Mouse (Mus musculus): Measurements from ENCODE around the gene Eno1. TPM values are rescaled to one million over a fixed set of nuclear protein-coding genes. Genes with fewer than 3 reads are reported as not detected.

Gene Eno1
- total RNA-seq, 2 experiments from 2014 or later = 410 TPM

DNA sequence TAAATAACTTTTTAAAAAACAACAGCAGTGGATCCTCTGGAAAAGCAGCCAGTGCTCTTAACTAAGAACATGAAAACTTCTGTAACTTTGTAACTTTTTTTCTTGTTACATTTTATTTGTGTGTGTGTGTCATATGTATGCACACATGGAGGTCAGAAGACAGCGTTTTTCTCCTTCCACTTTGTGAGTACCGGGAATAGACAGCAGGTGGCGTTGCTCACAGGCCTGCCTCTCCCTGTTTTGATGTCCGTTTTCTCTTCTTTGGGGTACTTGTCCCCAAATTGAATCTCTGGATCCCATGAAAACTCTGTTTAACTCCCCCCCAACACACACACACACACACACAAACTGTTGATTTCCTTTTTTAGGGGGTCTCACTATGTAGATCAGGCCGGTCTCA lies 22.6 kb upstream of the Eno1 start:
- Histone ChIP-seq H3K4me3 (no peak overlapping the region), H3K27ac (no peak overlapping the region)
- DNase-seq (ENCODE audit: extremely low spot score in 1 of 2, low spot score in 2 of 2) = no peak
- peak; percentile 33 for TF ChIP-seq CTCF (IDR thresholded peaks at IDR 0.05)
- intact Hi-C loops (cut with DNase I) = no loop called here

DNA sequence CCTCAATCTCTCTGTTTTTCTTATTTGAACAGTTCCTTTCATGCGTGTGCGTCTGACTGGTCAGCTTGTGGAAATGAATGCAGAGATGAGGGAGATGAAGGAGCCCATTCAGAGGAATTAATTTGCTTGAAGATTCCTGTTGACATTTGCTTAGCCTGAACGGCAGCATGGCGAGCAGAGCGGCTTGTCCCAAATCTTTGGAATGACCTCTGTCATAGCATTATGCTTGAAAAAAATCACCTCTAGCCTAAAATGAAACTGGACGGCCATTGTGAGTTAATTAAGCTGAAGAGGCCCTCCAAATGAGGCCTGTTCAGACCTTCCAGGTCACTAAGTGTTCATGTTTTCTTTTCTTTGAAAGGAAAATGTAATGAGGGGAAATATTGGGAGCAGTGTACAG lies 20.1 kb upstream of the Eno1 start:
- intact Hi-C loops (cut with DNase I) = no loop called here
- Histone ChIP-seq H3K4me3 (no peak overlapping the region), H3K27ac (no peak overlapping the region)
- DNase-seq (ENCODE audit: extremely low spot score in 1 of 2, low spot score in 2 of 2) = no peak
- no peak for TF ChIP-seq CTCF (IDR thresholded peaks at IDR 0.05)

DNA sequence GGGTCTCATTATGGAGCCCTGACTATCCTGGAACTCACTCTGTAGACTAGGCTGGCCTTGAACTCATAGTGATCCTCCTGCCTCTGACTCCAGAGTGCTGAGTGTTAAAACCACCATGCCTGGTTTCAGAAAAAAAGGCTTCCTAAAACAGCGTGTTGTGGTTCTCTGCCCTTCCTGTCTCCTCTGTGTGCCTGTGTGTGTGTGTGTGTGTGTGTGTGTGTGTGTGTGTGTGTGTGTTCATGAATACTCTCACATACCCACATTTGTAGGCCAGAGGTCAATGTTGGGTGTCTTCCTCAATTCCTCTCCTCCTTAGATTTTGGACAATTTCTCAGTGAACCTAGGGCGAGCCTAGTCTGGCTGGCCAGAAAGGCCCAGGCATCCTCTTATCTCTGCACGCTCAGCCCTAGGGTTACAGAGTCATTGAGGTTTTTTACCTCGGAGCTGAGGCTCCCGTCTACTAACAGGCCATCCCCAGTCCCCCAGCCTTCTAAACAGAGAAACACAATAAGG lies 19.4 kb upstream of the Eno1 start:
- H3K27ac ChIP-seq = no peak overlapping the region
- TF ChIP-seq CTCF (IDR thresholded peaks at IDR 0.05) = no peak
- no peak for DNase-seq (ENCODE audit: extremely low spot score in 1 of 2, low spot score in 2 of 2)
- intact Hi-C loops (cut with DNase I) = no loop called here
- H3K4me3 ChIP-seq = no peak overlapping the region

DNA sequence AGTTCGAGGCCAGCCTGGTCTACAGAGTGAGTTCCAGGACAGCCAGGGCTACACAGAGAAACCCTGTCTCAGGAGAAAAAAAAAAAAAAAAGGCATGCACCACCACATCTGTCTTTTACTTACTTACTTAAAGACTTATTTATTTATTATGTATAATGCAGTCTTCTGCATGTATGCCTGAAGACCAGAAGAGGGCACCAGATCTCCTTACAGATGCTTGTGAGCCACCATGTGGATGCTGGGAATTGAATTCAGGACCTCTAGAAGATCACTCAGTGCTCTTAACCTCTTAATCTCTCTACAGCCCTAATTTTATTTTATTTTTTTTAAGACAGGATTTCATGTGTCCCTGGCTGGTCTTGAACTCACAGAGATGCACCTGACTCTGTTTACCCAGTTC lies 18.6 kb upstream of the Eno1 start:
- DNase-seq (ENCODE audit: extremely low spot score in 1 of 2, low spot score in 2 of 2) = no peak
- Histone ChIP-seq H3K4me3 (no peak overlapping the region), H3K27ac (no peak overlapping the region)
- TF ChIP-seq CTCF (IDR thresholded peaks at IDR 0.05) = peak; percentile 34
- intact Hi-C loops (cut with DNase I) = loop anchor here (2.0 kb wide), 2 partner anchors 41 to 81 kb away; no protein-coding TSS in a partner anchor

DNA sequence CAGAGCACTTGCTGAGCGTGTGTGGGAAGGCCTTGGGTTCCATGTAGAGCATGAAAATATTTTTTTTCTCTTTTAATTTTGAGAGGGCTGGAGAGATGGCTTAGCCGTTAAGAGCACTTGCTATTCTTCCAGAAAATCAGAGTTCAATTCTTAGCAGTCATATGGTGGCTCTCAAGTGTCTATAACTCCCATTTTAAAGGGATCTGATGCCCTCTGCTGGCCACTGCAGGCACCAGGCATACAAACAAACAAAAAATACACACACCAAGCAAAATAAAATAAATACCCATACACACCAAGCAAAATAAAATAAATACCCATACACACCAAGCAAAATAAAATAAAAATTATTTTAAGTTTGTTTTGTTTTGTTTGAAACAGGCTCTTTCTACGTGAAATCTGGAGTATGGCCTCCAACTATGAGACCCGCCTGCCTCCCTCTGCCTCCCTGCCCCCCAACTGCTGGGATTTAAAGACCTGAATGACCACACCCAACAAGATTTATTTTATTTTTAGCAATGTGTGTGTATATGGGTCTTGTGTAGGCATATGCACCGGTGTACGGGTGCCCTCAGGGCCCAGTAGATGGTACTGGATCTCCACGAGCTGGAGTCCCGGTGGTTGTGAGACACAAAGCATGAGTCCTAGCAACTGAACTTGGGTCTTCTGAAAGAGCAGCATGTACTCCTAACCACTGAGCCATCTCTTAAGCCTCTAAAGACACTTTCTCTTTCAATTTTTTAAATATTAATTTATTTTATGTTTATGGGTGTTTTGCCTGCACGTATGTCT lies 16.8 kb upstream of the Eno1 start:
- intact Hi-C loops (cut with DNase I) = loop anchor here (2.0 to 10.0 kb wide), 3 partner anchors 43 to 185 kb away; no protein-coding TSS in a partner anchor
- peak in 1 of 2 experiments; percentile 58 for DNase-seq (ENCODE audit: extremely low spot score in 1 of 2, low spot score in 2 of 2)
- H3K4me3 ChIP-seq = no peak overlapping the region

DNA sequence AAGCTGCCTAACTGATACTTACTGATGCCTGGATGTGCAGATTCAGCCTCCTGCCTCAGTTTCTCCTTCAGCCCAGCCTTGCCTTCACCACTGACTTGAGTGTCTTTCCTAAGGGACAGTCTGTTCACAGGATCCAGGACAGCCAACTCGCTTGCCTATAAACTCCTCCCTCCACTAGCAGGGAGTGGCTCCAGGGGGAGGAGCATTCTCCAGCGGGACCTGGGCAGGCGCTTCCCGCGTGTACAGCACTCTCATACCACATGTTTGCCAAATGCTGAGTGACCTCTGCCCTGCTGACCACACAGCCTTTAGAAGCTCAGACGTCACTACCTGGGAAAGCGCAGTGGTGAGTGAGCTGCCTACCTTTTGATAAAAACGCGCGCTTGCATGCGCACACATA lies 15.9 kb upstream of the Eno1 start:
- intact Hi-C loops (cut with DNase I) = loop anchor here (10.0 kb wide), 1 partner anchor 186 kb away; no protein-coding TSS in a partner anchor
- H3K27ac ChIP-seq = no peak overlapping the region

More for the DNA sequence above, 16.8 kb upstream of the Eno1 start:
- peak; percentile 77 for TF ChIP-seq CTCF (IDR thresholded peaks at IDR 0.05)
- H3K27ac ChIP-seq = no peak overlapping the region

DNA sequence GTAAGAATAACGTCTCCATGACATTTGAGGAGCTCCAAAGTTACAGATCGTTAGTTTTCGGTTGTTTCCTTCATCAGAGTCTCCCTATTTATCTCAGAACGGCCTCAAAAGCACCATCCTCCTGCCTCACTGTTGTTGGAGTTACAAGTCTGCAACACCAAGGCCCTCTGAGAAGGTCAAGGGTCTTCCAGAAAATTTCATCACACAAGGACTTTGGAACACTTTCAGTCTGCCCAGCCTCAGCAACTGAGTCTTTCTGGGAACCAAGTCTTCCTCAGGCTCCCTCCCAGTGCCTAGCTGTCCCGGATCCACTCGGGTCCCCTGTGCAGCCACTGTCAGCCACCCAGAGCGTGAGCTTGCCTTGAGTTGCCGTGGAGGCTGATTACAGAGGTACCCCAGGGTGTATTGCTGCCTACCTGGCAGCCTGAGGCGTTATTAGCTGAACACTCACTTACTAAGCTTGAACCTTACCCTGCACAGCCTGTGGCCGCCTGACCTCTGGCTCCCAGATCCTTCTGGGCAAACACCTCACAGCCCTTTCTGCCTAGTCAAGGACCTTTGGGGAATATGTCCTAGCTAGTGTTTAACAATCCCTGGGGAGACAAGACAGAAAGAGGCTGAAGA lies 15.4 kb upstream of the Eno1 start:
- Histone ChIP-seq H3K27ac (no peak overlapping the region), H3K4me3 (no peak overlapping the region)
- no peak for DNase-seq (ENCODE audit: extremely low spot score in 1 of 2, low spot score in 2 of 2)
- TF ChIP-seq CTCF (IDR thresholded peaks at IDR 0.05) = no peak
- intact Hi-C loops (cut with DNase I) = loop anchor here (10.0 kb wide), 1 partner anchor 186 kb away; no protein-coding TSS in a partner anchor

More for the DNA sequence above, 15.9 kb upstream of the Eno1 start:
- TF ChIP-seq CTCF (IDR thresholded peaks at IDR 0.05) = no peak
- no peak overlapping the region for H3K4me3 ChIP-seq
- DNase-seq (ENCODE audit: extremely low spot score in 1 of 2, low spot score in 2 of 2) = no peak

DNA sequence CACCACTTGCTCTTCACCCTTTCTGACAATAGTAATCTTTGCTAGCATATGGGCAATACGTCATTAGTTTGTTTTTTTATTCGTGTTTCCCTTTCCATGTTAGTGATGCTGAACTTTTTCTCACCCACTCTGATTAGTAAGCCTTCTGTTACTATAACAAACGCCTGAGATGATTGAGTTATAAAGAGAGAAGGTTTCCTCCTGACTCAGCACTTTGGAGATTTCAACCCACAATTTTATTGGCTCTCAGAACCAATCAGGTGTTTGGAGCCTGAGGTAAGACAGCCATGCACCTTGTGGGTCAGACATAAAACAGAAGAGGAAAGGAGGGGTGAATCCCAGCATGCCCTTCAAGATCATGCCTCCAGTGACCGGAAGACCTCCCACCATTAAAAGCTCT lies 12.7 kb upstream of the Eno1 start:
- intact Hi-C loops (cut with DNase I) = loop anchor here (2.0 to 10.0 kb wide), 2 partner anchors 17 to 189 kb away; no protein-coding TSS in a partner anchor
- no peak for TF ChIP-seq CTCF (IDR thresholded peaks at IDR 0.05)

DNA sequence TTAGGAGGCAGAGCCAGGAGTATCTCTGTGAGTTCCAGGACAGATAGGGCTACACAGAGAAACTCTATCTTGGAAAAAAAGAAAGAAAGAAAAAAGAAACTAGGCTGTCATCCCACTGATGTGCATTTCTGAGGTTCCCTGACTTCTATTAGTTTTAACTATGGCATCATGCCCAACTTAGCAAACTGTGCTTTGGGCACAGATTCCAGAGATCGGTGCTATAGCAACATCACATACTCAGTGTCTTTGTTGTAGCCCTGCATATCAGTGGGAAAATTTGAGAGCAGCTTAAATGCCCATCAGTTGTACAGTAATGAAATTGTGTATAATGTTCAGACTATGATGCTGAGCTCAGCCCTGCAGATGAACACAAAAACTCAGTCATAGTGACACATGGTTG lies 10.8 kb upstream of the Eno1 start:
- Histone ChIP-seq H3K27ac (no peak overlapping the region), H3K4me3 (no peak overlapping the region)
- TF ChIP-seq CTCF (IDR thresholded peaks at IDR 0.05) = no peak
- intact Hi-C loops (cut with DNase I) = loop anchor here (2.0 to 10.0 kb wide), 2 partner anchors 15 to 191 kb away; no protein-coding TSS in a partner anchor
- no peak for DNase-seq (ENCODE audit: extremely low spot score in 1 of 2, low spot score in 2 of 2)

More for the DNA sequence above, 12.7 kb upstream of the Eno1 start:
- no peak overlapping the region for H3K27ac ChIP-seq
- no peak for DNase-seq (ENCODE audit: extremely low spot score in 1 of 2, low spot score in 2 of 2)
- H3K4me3 ChIP-seq = no peak overlapping the region

DNA sequence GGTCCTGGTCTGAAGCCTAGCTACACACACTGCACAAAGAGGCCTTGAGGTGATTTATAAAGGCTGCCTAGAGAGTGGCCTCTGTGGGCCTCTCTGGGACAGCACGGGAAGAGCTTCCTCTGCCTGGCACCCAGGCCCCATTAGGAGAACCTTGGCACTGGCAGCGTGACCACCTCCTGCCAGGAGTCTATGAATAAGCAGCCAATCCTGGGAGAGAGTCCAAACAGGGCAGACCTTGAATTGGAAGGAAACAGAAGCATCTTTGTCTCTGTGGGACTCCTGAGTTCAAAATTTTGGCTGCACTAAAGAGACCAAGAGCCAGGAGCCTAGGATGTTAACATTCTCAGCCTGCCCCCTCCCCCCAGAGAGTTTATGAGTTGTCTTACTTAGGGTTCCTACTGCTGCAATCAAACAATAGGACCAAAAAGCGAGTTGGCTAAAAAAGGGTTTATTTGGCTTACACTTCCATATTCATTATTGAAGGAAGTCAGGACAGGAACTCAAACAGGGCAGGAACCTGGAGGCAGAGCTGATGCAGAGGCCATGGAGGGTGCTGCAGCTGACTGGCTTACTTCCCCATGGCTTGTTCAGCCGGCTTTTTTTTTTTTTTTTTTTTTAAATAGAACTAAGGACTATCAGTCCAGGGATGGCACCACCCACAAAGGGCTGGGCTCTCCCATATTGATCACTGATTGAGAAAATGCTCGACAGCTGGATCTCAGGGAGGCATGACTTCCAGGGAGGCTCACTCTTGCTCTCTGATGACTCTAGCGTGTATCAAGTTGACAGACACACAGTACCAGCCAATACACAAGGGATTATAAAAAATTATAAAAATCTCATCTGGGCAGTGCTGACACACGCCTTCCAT lies 9.5 kb upstream of the Eno1 start:
- DNase-seq (ENCODE audit: extremely low spot score in 1 of 2, low spot score in 2 of 2) = peak in 1 of 2 experiments; percentile 63
- H3K27ac ChIP-seq = peak overlapping the region; percentile 10; the same call in 1 of the 2 replicates
- TF ChIP-seq CTCF (IDR thresholded peaks at IDR 0.05) = no peak
- intact Hi-C loops (cut with DNase I) = loop anchor here (10.0 kb wide), 1 partner anchor 192 kb away; no protein-coding TSS in a partner anchor
- H3K4me3 ChIP-seq = no peak overlapping the region

Data from left cerebral cortex, adult 2 months (tissue).